Mouse (Mus musculus): Measurements from ENCODE around the gene Scml4.
A peak's percentile ranks its signal among the peaks of the same experiment; 100 is the strongest.

The Scml4 gene

DNA sequence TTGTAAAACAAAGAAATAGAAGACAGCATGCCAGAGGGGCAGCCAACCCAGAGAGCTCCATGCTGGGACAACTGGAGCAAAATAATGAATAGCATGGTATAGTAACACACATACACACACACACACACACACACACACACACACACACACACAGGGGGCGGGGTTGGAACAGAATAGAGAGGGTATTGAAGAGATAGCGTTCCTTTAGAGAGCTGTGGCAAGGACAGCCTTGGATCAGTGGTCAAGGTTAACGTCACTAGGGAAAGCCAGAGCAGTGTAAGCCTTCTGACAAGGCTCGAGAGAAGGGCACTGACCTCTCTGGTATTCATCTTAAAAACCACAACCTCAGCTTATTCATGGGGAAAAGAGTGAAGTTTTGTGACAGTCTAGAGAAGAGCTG, 124.7 kb downstream of the Scml4 start:
- DNase-seq (ENCODE audit: inconsistent age in 2 of 2, low spot score in 1 of 2), result peak; percentile 76 to 87

- DNase-seq (ENCODE audit: inconsistent age in 2 of 2, low spot score in 1 of 2), result peak; percentile 60 to 91
These were observed 127.5 kb downstream of the Scml4 start for GRCm38 (mm10) chr10:42987594-42988052.

DNA sequence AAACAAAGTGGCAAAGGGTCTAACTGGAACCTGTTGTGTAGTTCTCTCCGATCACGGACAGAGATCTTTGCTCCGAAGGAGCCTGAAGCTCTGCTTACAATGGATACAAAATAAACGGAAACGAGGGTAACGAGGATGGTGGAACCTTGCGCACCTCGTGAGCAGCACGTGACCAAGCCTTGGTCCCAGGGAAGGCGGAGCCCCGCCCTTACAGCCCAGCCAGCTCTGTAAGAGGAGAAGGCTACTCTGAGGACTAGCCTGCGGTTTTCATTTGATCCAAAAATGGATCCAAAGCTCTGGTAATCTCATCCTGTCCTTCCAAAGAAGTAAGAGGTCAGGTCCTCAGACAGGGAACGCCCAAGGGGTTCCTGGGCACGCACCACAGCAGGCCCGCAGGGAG, 128.5 kb downstream of the Scml4 start:
- no peak for DNase-seq (ENCODE audit: inconsistent age in 2 of 2, low spot score in 1 of 2)

DNA sequence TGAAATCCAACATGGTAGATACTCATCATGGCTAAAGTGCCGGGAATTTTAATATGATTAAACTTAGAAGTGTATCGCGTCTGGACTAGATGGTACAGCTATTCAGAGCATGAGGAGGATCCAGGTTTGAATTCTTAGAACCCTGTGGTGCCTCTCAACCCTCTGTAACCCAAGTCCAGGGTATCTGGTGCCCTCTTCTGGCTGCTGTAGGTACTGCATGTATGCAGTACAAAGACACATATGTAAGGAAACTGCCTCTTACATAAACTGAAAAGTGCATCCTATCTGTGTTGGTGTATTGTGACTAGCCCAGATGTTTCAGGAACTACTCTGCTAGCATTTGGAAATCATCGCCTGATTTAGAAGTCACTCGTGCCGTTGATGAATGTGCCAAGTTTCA, 129.7 kb downstream of the Scml4 start:
- peak; percentile 59 to 84 for DNase-seq (ENCODE audit: inconsistent age in 2 of 2, low spot score in 1 of 2)

DNA sequence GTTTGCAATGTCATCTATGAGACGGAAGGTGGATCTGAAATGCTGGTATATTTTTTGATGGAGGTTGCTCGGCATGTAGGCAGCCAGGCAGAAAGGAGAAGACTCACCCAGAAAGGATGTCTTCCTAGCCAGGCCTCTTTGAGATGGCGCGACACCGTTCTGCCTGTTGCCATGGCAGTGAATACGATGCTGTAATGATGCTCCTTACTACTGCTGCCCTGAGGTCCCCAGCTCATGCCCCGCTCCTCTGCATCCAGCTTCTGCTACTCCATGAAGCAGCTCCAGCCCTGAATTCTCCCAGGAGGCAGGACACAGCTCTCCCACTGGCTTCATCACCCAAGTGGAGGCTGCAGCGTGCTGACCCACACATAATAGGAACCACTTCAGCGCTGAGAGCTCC, 130.8 kb downstream of the Scml4 start:
- no peak for DNase-seq (ENCODE audit: inconsistent age in 2 of 2, low spot score in 1 of 2)

DNA sequence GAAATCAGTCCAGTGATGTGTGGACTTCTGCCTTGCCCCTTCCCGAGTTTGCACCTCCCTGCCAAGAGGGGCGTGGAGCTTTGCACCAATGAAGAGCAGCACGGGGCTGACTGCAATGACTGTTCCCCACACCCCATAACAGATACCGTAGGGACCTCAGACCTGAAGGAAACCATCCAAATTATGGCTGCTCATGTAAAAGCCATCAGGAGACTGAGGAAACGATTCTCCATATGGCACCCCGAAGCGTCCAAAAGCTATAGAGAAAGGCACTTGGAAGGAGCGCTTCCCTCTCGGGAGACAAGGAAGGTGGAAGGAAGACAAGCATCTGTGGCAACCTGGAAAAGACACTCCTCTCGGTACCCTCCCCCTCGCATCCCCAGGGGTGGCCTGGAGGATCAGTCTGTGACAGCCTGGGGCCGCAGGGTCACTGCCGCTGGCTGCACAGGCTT, 134.2 kb downstream of the Scml4 start:
- no peak for DNase-seq (ENCODE audit: inconsistent age in 2 of 2, low spot score in 1 of 2)

GRCm38 (mm10) chr10:42995484-42995895, 135.3 kb downstream of the Scml4 start:
- DNase-seq (ENCODE audit: inconsistent age in 2 of 2, low spot score in 1 of 2), result peak; percentile 32 to 64

DNA sequence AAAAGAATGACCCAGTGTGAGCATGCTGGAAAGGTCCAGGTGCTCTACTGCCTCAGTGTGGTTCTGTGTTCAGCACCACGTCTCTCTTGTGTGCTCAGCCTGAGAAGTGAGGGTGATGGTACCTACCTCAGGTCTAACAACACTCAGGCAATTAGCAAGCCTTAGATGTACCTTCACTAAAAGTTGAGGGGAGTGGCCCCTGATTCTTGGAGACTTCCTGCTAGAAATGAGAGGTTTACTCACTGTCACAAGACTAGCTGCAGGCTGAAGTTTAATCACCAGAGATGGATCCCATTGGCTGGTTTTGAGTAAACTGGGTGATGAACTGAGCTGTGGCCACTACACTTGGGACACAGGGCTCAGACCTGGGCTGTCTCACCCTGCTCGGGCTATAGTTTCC, 137.1 kb downstream of the Scml4 start:
- no peak for DNase-seq (ENCODE audit: inconsistent age in 2 of 2, low spot score in 1 of 2)

DNA sequence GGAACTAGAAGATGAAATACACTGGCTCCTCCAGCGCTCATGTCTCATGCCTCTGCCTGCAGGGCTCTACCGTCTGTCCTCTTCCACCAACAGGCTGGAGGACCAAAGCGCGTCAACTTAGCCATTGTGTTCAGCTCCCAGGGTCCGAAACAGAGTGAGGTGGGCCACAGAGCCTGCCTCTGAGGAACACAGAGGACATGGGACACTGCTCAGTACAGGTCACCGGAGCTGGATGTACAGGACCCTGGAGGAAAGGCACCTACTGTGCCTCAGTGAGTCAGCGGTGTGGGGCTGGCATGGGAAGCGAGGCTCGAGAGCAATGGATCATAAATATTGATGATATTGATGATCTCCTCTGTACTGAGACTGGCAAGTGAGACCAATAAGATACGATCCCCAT, 139.2 kb downstream of the Scml4 start:
- DNase-seq (ENCODE audit: inconsistent age in 2 of 2, low spot score in 1 of 2), result no peak

- DNase-seq (ENCODE audit: inconsistent age in 2 of 2, low spot score in 1 of 2), result no peak
These were observed 141.3 kb downstream of the Scml4 start for GRCm38 (mm10) chr10:43001433-43001832.

DNA sequence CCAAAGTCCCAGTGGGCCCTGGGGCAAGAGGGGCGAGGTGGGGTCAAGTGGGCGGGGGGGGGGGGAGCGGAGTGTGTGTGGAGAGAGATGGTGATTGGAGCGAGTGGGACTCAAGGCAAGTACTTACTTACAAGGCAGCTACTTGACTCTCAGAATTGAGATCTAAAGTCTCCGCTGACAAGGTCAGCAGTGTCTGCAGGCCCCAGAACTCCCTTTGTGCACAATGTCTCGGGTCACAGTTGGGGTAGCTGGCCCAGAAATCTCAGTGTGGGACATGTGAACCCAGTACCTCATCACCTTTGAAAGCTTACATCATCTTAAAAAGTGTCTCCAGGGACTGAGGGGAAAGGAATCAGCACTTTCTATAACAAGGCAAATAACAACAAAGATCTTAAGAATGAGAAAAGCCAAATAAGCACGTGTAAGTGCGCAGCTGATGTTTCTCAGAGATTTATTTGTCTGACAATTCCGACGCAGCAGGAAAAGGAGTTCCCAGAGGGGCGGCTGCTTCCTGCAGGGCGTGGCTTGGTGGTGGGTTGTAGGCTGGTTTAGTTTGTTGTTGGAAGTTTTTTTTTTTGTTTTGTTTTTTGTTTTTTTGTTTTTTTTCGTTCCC, 142.0 kb downstream of the Scml4 start:
- DNase-seq (ENCODE audit: inconsistent age in 2 of 2, low spot score in 1 of 2), result peak; percentile 40 to 78

- DNase-seq (ENCODE audit: inconsistent age in 2 of 2, low spot score in 1 of 2), result peak in 1 of 2 experiments; percentile 62
These were observed 142.7 kb downstream of the Scml4 start for GRCm38 (mm10) chr10:43002721-43003465.

- DNase-seq (ENCODE audit: inconsistent age in 2 of 2, low spot score in 1 of 2), result no peak
These were observed 143.2 kb downstream of the Scml4 start for GRCm38 (mm10) chr10:43003466-43003757.

GRCm38 (mm10) chr10:43004174-43004734, 144.1 kb downstream of the Scml4 start:
- DNase-seq (ENCODE audit: inconsistent age in 2 of 2, low spot score in 1 of 2), result no peak

- no peak for DNase-seq (ENCODE audit: inconsistent age in 2 of 2, low spot score in 1 of 2)
These were observed 144.9 kb downstream of the Scml4 start for GRCm38 (mm10) chr10:43005031-43005430.

GRCm38 (mm10) chr10:43005677-43006076, 145.5 kb downstream of the Scml4 start:
- DNase-seq (ENCODE audit: inconsistent age in 2 of 2, low spot score in 1 of 2), result no peak

- DNase-seq (ENCODE audit: inconsistent age in 2 of 2, low spot score in 1 of 2), result no peak
These were observed 146.4 kb downstream of the Scml4 start for GRCm38 (mm10) chr10:43006534-43006933.

DNA sequence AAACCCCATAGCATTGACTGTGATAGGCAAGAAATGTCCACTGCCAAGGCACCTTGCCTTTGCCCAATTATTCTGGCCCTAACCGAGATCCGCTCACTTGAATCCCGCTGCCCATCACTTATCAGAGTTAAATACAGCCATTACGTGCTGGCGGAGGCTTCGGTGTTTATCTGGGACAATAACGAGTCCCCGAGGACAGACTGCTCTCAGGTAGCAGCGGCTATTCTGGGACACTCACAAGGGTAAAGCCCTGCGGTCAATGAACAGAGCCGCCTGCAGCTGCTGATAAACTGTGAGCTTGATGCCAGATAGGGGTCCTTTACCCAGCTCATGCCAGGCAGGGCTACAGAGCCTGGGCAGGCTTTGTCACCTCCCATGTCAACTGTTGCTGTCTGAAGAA, 147.9 kb downstream of the Scml4 start:
- no peak for DNase-seq (ENCODE audit: inconsistent age in 2 of 2, low spot score in 1 of 2)
